Mouse (Mus musculus): ENCODE measurements around the gene Ccdc146.

- TF ChIP-seq POLR2A (IDR thresholded peaks at IDR 0.05; ENCODE audit: insufficient read depth, low read length) = no peak
- TF ChIP-seq CTCF (IDR thresholded peaks at IDR 0.05; ENCODE audit: low read depth, low read length) = no peak
Observed at GRCm38 (mm10) chr5:21383392-21384251, 40.9 kb downstream of the Ccdc146 start.

Data from ES-Bruce4 (cell line).